Mouse (Mus musculus) Patski (cell line): ENCODE results near the gene Mon1a. TPM values are rescaled to one million over a fixed set of nuclear protein-coding genes. Genes with fewer than 3 reads are reported as not detected.

ENCODE experiments used
- ATAC-seq: fragments of 100-300 bp; one replicate; pipeline ENCODE4 v1.8.0; 2021
- CTCF ChIA-PET: fragments of 350-600 bp; sonication (Branson Sonifier 250); formaldehyde crosslinking; loops from one replicate; lab custom pipeline; 2022; ENCODE audit warnings: inconsistent platforms; lab: Charles Lee
- POLR2A ChIA-PET: fragments of 350-600 bp; sonication (Branson Sonifier 250); formaldehyde crosslinking; loops from one replicate; lab custom pipeline; 2022; ENCODE audit warnings: antibody characterized with exemption, inconsistent platforms; lab: Charles Lee
- DNase-seq: peaks from one replicate; pipeline ENCODE4 v3.0.0-alpha.2; 2011; ENCODE audit warnings: low read depth, low spot score
- H3K27me3 ChIP-seq: fragments of 371-371 bp; one replicate; pipeline ENCODE4 v1.5.1; 2021
- CTCF ChIP-seq: fragments of 100-300 bp; IDR thresholded peaks from one replicate; pipeline ENCODE4 v1.5.1; 2021
- in situ Hi-C: fragments of 300-500 bp; cut with MboI; formaldehyde crosslinking; loops from 3 replicates; pipeline ENCODE4 v1.11.1; 2018; ENCODE audit warnings: low pct_unique_long_range_greater_than_20kb, mixed read lengths
- polyA plus RNA-seq: library from polyadenylated mRNA; unstranded; gene quantifications from one replicate; pipeline ENCODE4 v1.2.3, GENCODE M21; 2021

The Mon1a gene
- polyA plus RNA-seq, 1 experiment from 2014 or later = 13.4 TPM

DNA sequence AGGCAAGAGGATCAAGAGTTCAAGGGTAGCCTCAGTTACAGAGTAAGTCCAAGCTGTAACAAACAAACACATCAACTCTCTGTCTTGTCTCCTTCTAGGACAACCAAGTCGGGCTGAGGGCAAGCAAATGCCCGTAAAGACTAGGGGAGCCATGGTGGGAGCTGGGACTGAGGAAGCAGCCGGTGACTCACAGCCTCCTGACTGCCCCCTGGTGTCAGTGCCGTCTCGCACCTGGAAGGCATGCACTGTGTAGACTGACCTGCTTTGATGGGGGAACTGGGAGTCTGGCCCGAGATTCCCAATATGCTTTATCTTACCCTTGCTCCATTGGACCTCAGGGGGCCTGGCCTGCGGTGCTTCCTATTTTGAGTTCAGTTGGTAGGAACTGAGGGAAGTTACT lies 35.1 kb downstream of the Mon1a start:
- TF ChIP-seq CTCF = no peak
- in situ Hi-C loops = no loop called here
- ATAC-seq (no peak), DNase-seq (no peak)
- CTCF ChIA-PET = interaction anchor here (1.2 to 4.2 kb wide), 3 partner anchors 10 to 18 kb away, joined by 4 to 17 read pairs (median 4); partner anchors contain the start of gene Mst1r
- POLR2A ChIA-PET = no interaction called here
- peaks cover 4% of the 10 kb centered on the region for H3K27me3 ChIP-seq

GRCm38 (mm10) chr9:107923956-107924355 lies 36.0 kb downstream of the Mon1a start:
- no peak for DNase-seq

GRCm38 (mm10) chr9:107925251-107925650 lies 37.3 kb downstream of the Mon1a start:
- DNase-seq = no peak
- in situ Hi-C loops = no loop called here
- TF ChIP-seq CTCF = no peak
- H3K27me3 ChIP-seq = peaks cover 10% of the 10 kb centered on the region
- ATAC-seq = no peak
- ChIA-PET CTCF (interaction anchor here (1.5 to 4.2 kb wide), 2 partner anchors 20 to 38 kb away, joined by 4 to 17 read pairs; no protein-coding TSS in a partner anchor), POLR2A (no interaction called here)

More at GRCm38 (mm10) chr9:107923956-107924355, 36.0 kb downstream of the Mon1a start:
- TF ChIP-seq CTCF = no peak
- H3K27me3 ChIP-seq = peaks cover 10% of the 10 kb centered on the region
- ATAC-seq = no peak
- CTCF ChIA-PET = interaction anchor here (1.7 to 4.2 kb wide), 2 partner anchors 11 to 19 kb away, joined by 4 to 17 read pairs; no protein-coding TSS in a partner anchor
- POLR2A ChIA-PET = no interaction called here
- in situ Hi-C loops = no loop called here

DNA sequence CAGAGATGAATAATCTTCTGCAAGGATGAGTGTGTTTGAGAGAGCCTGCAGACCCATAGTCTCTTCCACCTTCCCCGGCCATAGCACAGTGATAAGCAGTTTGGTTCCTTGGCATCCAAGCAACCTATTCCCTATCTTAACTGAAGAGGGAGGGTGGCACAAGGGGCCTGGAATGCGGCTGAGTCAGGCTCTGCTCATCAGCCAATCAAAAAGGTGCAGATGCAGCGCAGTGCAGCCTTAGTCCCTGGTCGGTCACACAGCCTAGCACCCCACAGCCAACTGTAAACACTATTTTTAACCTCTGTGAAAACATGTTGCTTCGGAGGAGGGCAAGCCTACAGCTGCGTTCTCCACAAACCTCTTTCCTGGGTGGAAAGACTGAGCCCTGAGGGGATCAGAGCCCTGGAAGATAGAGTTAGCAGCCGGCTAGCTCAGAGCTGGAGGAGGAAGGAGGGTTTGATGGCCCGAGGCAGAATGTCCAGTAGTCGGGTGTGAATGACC lies 39.0 kb downstream of the Mon1a start:
- in situ Hi-C loops = no loop called here
- TF ChIP-seq CTCF = no peak
- no peak for ATAC-seq
- ChIA-PET CTCF (interaction anchor here (4.2 kb wide), 1 partner anchor 22 kb away, joined by 17 read pairs; no protein-coding TSS in a partner anchor), POLR2A (interaction anchor here (0.6 to 1.4 kb wide), 2 partner anchors 13 to 16 kb away, joined by 3 read pairs; no protein-coding TSS in a partner anchor)
- DNase-seq = no peak
- peaks cover 10% of the 10 kb centered on the region for H3K27me3 ChIP-seq

DNA sequence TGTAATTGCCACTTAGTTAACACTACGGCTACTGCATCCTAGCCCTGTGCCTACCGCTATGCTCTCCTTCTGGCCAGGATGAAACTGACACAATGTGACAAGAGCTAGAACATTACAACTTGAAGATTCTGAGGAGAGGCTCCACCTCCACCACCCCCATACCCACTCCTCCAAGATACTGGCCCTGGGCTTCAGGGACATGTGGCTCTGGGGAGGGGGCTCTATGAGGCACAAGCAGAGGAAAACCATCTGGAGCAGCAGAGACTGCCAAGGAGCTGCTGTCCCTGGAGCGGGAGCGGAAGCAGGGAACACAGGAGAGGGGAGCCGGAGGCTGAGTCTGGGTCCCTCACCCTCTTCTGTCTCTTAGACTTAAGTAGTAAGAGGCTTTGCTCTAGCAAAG lies 39.8 kb downstream of the Mon1a start:
- DNase-seq (no peak), ATAC-seq (no peak)
- peaks cover 12% of the 10 kb centered on the region for H3K27me3 ChIP-seq
- TF ChIP-seq CTCF = no peak
- in situ Hi-C loops = no loop called here
- ChIA-PET POLR2A (interaction anchor here (1.4 kb wide), 1 partner anchor 12 kb away, joined by 3 read pairs; no protein-coding TSS in a partner anchor), CTCF (no interaction called here)

DNA sequence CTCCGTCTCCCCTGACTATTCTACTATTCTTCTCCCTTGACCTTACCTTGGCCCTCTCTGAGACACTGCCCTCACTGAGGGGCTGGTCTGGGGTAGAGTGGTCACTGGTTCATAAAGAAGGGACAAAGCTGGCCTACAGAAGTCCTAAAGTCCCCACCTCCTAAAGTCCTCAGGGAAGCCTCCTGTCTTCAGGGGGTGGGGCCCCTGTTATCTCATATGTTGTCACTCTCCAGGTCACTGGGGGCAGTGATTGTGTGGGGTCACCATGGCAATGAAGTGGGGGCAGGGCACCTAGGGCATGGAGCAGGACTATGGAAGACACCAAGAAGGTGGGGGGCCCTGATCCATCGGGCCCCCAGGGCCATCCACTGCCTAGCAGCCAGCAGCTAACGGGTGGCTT lies 40.2 kb downstream of the Mon1a start, which contains the start of gene Actl11:
Actl11 (plus strand) TSS at position 301 of the 400 bp plus-strand sequence.
- no peak for DNase-seq
- ATAC-seq = no peak
- POLR2A ChIA-PET = no interaction called here
- TF ChIP-seq CTCF = no peak
- in situ Hi-C loops = no loop called here
- CTCF ChIA-PET = no interaction called here
- H3K27me3 ChIP-seq = peaks cover 16% of the 10 kb centered on the region

GRCm38 (mm10) chr9:107932221-107932620 lies 44.3 kb downstream of the Mon1a start:
- no peak for TF ChIP-seq CTCF
- ChIA-PET CTCF (interaction anchor here (0.9 to 1.6 kb wide), 2 partner anchors 10 to 25 kb away, joined by 3 read pairs; no protein-coding TSS in a partner anchor), POLR2A (interaction anchor here (1.3 kb wide), 1 partner anchor 24 kb away, joined by 3 read pairs; no protein-coding TSS in a partner anchor)
- H3K27me3 ChIP-seq = peaks cover 21% of the 10 kb centered on the region
- in situ Hi-C loops = no loop called here
- ATAC-seq (no peak), DNase-seq (no peak)

DNA sequence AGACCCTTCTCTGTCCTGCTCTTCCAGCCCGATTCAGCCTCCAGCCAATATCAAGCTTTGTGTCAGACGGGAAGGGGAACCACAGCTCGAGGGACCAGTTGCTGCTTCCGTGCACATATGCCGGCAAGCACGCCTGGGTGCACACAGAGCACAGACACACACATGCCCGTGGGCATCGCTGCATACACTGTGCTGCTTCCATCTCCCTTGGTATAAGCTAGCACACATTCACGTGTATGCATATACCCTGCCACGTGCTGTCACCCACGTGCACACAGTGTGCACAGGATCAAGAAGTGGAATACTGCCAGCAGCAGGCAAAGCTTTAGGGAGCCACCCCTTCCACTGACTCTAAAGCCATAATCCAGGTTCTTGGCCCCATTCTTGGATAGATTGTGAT lies 46.2 kb downstream of the Mon1a start:
- ChIA-PET POLR2A (no interaction called here), CTCF (no interaction called here)
- peaks cover 24% of the 10 kb centered on the region for H3K27me3 ChIP-seq
- in situ Hi-C loops = no loop called here
- DNase-seq (no peak), ATAC-seq (no peak)
- no peak for TF ChIP-seq CTCF

DNA sequence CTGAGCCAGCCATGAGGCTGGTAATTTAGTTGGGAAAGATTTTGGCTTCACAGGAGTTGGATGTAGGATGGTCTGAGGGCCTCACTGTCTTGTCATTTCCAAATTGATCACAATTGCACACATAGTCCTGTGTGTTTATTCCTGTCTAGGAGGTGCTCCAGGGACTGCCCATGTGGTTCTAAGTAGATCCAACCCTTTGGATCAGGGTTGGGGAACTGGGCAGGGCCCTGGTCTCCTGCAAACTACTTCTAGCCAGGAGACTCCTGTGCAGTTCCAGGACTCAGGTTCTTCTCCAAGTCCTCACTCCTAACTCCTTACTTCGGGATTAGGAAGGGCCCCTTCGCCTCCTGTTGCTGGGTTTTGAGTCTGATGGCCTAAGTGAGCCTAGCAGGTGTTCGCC lies 47.4 kb downstream of the Mon1a start, which contains the start of gene Camkv:
Camkv (plus strand) TSS at position 301 of the 400 bp plus-strand sequence.
- ATAC-seq = no peak
- in situ Hi-C loops = no loop called here
- peaks cover 31% of the 10 kb centered on the region for H3K27me3 ChIP-seq
- no peak for TF ChIP-seq CTCF
- POLR2A ChIA-PET = no interaction called here
- CTCF ChIA-PET = no interaction called here
- DNase-seq = no peak

GRCm38 (mm10) chr9:107935790-107936214 lies 47.9 kb downstream of the Mon1a start:
- ChIA-PET POLR2A (no interaction called here), CTCF (no interaction called here)

GRCm38 (mm10) chr9:107936215-107936822 lies 48.4 kb downstream of the Mon1a start:
- TF ChIP-seq CTCF = no peak
- peaks cover 37% of the 10 kb centered on the region for H3K27me3 ChIP-seq
- in situ Hi-C loops = no loop called here
- DNase-seq (no peak), ATAC-seq (no peak)
- CTCF ChIA-PET = no interaction called here
- POLR2A ChIA-PET = no interaction called here

More at GRCm38 (mm10) chr9:107935790-107936214, 47.9 kb downstream of the Mon1a start:
- in situ Hi-C loops = no loop called here
- DNase-seq (no peak), ATAC-seq (no peak)
- TF ChIP-seq CTCF = no peak
- H3K27me3 ChIP-seq = peaks cover 32% of the 10 kb centered on the region
